Mouse (Mus musculus) myocyte (in vitro differentiated cells): ENCODE measurements at regions not wholly inside any gene's neighbourhood (a gene's known extent, or its start where the extent isn't known, plus 50 kb on each side); places are given as distances from the start of the nearest gene placed in this dataset.
A peak's percentile ranks its signal among the peaks of the same experiment; 100 is the strongest.
"Not testable (repeated sequence)": the region's sequence is repeated elsewhere in the genome, so short reads cannot be mapped to it uniquely, and the experiment has no call there.

Experiments
- H3K27me3 ChIP-seq: one replicate; pipeline ENCODE4 v1.6.1; 2011; ENCODE audit not compliant: control insufficient read depth, insufficient read depth, insufficient read length
- H3K36me3 ChIP-seq: one replicate; pipeline ENCODE4 v1.6.1; 2011; ENCODE audit not compliant: control insufficient read depth, insufficient read depth
- H3K4me2 ChIP-seq: one replicate; pipeline ENCODE4 v1.6.1; 2011; ENCODE audit warnings: low read depth, control low read depth
- H3K4me3 ChIP-seq: one replicate; pipeline ENCODE4 v1.5.1; 2011; ENCODE audit warnings: mild to moderate bottlenecking, control low read depth, moderate library complexity
- H3K79me2 ChIP-seq: one replicate; pipeline ENCODE4 v1.6.1; 2011; ENCODE audit not compliant: control insufficient read depth, insufficient read depth
- H3ac ChIP-seq: one replicate; pipeline ENCODE4 v1.6.1; 2011; ENCODE audit not compliant: control insufficient read depth, insufficient read length
- CEBPB ChIP-seq: IDR thresholded peaks from 2 replicates; pipeline ENCODE4 v1.6.1; 2011; ENCODE audit warnings: mild to moderate bottlenecking, moderate library complexity; ENCODE audit not compliant: poor library complexity, insufficient read depth, severe bottlenecking
- E2F4 ChIP-seq: IDR thresholded peaks from one replicate; pipeline ENCODE4 v1.6.1; 2011; ENCODE audit warnings: mild to moderate bottlenecking, control low read depth, moderate library complexity; ENCODE audit not compliant: insufficient read depth
- MAX ChIP-seq: IDR thresholded peaks from one replicate; pipeline ENCODE4 v1.6.1; 2011; ENCODE audit warnings: low read depth, mild to moderate bottlenecking, control low read depth
- MYOD1 ChIP-seq, 3 experiments: IDR thresholded peaks; one replicate each; pipeline ENCODE4 v1.6.1; 2011; ENCODE audit warnings: control low read depth in 2 of 3, low read depth in 2 of 3, mild to moderate bottlenecking in 2 of 3, moderate library complexity in 1 of 3; ENCODE audit not compliant: insufficient read length in 2 of 3, control insufficient read depth in 1 of 3
- MYOG ChIP-seq, 3 experiments: IDR thresholded peaks; one replicate each; pipeline ENCODE4 v1.6.1; 2011; ENCODE audit warnings: control low read depth in 2 of 3, low read depth in 2 of 3, mild to moderate bottlenecking in 2 of 3; ENCODE audit not compliant: insufficient read length in 2 of 3, control insufficient read depth in 1 of 3, insufficient read depth in 1 of 3
- POLR2A ChIP-seq: IDR thresholded peaks from one replicate; pipeline ENCODE4 v1.6.1; 2011; ENCODE audit warnings: low read depth, mild to moderate bottlenecking, control low read depth, moderate library complexity; ENCODE audit not compliant: insufficient read length
- POLR2AphosphoS2 ChIP-seq: IDR thresholded peaks from one replicate; pipeline ENCODE4 v1.6.1; 2011; ENCODE audit warnings: low read depth, control low read depth; ENCODE audit not compliant: insufficient read length
- REST ChIP-seq: IDR thresholded peaks from one replicate; pipeline ENCODE4 v1.6.1; 2011; ENCODE audit warnings: mild to moderate bottlenecking, control low read depth, moderate library complexity; ENCODE audit not compliant: insufficient read depth, insufficient read length
- SRF ChIP-seq: IDR thresholded peaks from one replicate; pipeline ENCODE4 v1.6.1; 2011; ENCODE audit warnings: low read depth; ENCODE audit not compliant: control insufficient read depth, insufficient read length
- TCF12 ChIP-seq: IDR thresholded peaks from one replicate; pipeline ENCODE4 v1.6.1; 2011; ENCODE audit warnings: mild to moderate bottlenecking, control low read depth; ENCODE audit not compliant: poor library complexity, insufficient read depth, severe bottlenecking
- TCF3 ChIP-seq: IDR thresholded peaks from one replicate; pipeline ENCODE4 v1.6.1; 2011; ENCODE audit warnings: low read depth, control low read depth; ENCODE audit not compliant: insufficient read length
- USF1 ChIP-seq: IDR thresholded peaks from one replicate; pipeline ENCODE4 v1.6.1; 2011; ENCODE audit warnings: low read depth, mild to moderate bottlenecking, control low read depth, moderate library complexity

- Histone ChIP-seq H3K79me2 (no peaks in the 10 kb centered on the region), H3ac (no peak overlapping the region), H3K36me3 (no peaks in the 10 kb centered on the region), H3K27me3 (no peaks in the 10 kb centered on the region), H3K4me3 (no peak overlapping the region), H3K4me2 (peak overlapping the region; percentile 0)
- no peak for TF ChIP-seq MYOG (IDR thresholded peaks at IDR 0.05; ENCODE audit: control insufficient read depth in 1 of 3, insufficient read depth in 1 of 3, insufficient read length in 2 of 3, low read depth in 2 of 3)
- TF ChIP-seq POLR2AphosphoS2, result no peak
- TF ChIP-seq MAX, result no peak
- TF ChIP-seq CEBPB, result no peak
- no peak for TF ChIP-seq TCF3
- no peak for TF ChIP-seq E2F4
These were observed 172.7 kb upstream of the Six2 start for GRCm38 (mm10) chr17:85860797-85861196.

DNA sequence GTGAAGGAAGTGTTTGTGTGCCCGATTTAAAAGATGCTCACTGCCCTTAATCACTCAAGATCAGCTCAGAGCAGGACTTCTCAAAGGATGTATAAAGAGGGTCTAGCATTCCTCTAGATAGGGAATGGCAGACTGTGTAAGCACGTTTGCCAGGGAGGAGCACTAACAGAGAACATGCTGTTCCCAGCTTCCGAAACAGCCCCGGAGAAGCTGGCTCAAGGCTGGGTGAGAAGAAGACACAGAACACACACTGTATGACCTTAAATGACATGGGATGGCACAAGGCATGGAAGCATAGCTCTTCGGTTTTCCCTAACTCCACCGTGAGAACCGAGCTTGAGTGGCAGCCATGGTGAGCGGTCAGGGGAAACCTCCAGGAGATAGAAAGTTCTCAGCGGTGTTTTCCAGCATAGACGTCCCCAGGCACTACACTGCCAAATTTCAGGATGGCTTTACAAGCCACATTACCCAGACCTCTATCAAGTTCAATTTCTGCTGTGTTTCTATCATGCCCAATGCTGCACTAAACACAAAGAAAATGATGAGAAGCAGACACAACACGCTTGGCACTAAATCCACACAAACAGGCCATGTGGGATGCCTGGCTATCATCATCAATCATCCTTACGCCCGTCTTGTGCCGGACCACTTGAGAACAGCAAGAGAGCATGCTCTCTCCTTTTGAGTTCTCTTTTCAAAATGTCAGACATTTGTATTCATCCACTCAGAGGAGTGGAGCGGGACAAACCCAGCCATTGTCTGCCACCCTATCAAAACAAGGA is 172.0 kb upstream of the Six2 start:
- Histone ChIP-seq H3K79me2 (no peaks in the 10 kb centered on the region), H3K36me3 (no peaks in the 10 kb centered on the region), H3K4me3 (no peak overlapping the region), H3K27me3 (no peaks in the 10 kb centered on the region), H3K4me2 (peak overlapping the region; percentile 0), H3ac (no peak overlapping the region)
- TF ChIP-seq SRF (no peak), CEBPB (no peak), E2F4 (no peak), POLR2AphosphoS2 (no peak), USF1 (no peak), REST (no peak), TCF12 (no peak), POLR2A (no peak), MYOD1 (IDR thresholded peaks at IDR 0.05; ENCODE audit: control insufficient read depth in 1 of 3, insufficient read length in 2 of 3, low read depth in 2 of 3) (no peak), MAX (no peak), TCF3 (no peak), MYOG (IDR thresholded peaks at IDR 0.05; ENCODE audit: control insufficient read depth in 1 of 3, insufficient read depth in 1 of 3, insufficient read length in 2 of 3, low read depth in 2 of 3) (no peak)

DNA sequence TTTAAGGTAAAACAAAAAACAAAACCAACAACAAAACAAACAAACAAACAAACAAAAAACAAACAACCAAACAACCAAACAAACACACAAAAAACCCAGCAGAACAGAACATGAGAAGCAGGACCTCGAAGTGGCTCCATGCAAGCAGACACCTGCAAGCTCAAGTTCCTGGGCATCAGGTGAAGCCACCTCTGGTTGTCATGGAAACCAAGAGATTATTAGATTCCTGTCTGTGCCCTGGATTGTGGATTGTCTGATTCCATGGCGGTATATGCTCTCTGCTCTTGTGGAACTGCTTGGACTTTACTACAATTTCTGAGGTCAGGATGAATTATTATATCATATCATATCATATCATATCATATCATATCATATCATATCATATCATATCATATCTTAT is 170.4 kb upstream of the Six2 start:
- H3K36me3 ChIP-seq, result no peaks in the 10 kb centered on the region
- TF ChIP-seq CEBPB (no peak), POLR2AphosphoS2 (no peak), POLR2A (no peak), USF1 (no peak), MAX (no peak), SRF (no peak)
- no peaks in the 10 kb centered on the region for H3K79me2 ChIP-seq
- H3K4me2 ChIP-seq, result no peak overlapping the region
- no peak overlapping the region for H3K4me3 ChIP-seq
- no peaks in the 10 kb centered on the region for H3K27me3 ChIP-seq
- no peak overlapping the region for H3ac ChIP-seq

- peak overlapping the region; percentile 30 for H3K4me2 ChIP-seq
- no peaks in the 10 kb centered on the region for H3K27me3 ChIP-seq
- TF ChIP-seq POLR2AphosphoS2, result no peak
- no peak for TF ChIP-seq SRF
- TF ChIP-seq MYOD1 (IDR thresholded peaks at IDR 0.05; ENCODE audit: control insufficient read depth in 1 of 3, insufficient read length in 2 of 3, low read depth in 2 of 3), result no peak
- TF ChIP-seq USF1, result peak; percentile 38
- no peaks in the 10 kb centered on the region for H3K79me2 ChIP-seq
- H3ac ChIP-seq, result no peak overlapping the region
- H3K4me3 ChIP-seq, result no peak overlapping the region
- no peaks in the 10 kb centered on the region for H3K36me3 ChIP-seq
These were observed 169.8 kb upstream of the Six2 start for GRCm38 (mm10) chr17:85857705-85858472.

DNA sequence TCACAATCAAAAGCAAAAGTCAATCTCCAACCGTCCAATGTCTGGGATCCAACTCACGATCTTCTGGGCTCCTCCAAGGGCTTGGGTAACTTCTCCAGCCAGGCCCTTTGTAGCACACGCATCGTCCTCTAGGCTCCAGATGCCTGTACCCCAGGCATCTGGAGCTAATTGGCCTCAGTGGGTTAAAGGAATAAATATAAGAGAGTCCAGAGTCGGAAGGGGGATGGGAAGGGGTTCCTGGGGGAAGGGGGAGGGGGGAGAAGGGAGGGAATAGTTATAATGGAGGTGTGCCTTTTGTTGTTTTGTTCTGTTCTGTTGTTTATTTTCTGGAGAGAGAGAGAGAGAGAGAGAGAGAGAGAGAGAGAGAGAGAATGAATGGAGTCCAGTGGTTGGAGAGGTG is 168.8 kb upstream of the Six2 start:
- H3ac ChIP-seq, H3K36me3 ChIP-seq, H3K27me3 ChIP-seq, H3K79me2 ChIP-seq, H3K4me3 ChIP-seq, H3K4me2 ChIP-seq: not testable (repeated sequence)

GRCm38 (mm10) chr17:85853156-85853555 is 165.1 kb upstream of the Six2 start:
- Histone ChIP-seq H3K36me3 (no peaks in the 10 kb centered on the region), H3K79me2 (no peaks in the 10 kb centered on the region), H3K4me2 (no peak overlapping the region), H3K27me3 (no peaks in the 10 kb centered on the region), H3ac (no peak overlapping the region), H3K4me3 (no peak overlapping the region)
- TF ChIP-seq USF1 (no peak), TCF3 (no peak), MYOG (IDR thresholded peaks at IDR 0.05; ENCODE audit: control insufficient read depth in 1 of 3, insufficient read depth in 1 of 3, insufficient read length in 2 of 3, low read depth in 2 of 3) (no peak), SRF (no peak), POLR2AphosphoS2 (no peak), MAX (no peak), TCF12 (no peak), MYOD1 (IDR thresholded peaks at IDR 0.05; ENCODE audit: control insufficient read depth in 1 of 3, insufficient read length in 2 of 3, low read depth in 2 of 3) (no peak), REST (no peak), E2F4 (no peak), CEBPB (no peak), POLR2A (no peak)
